Comparison of ENCODE assay signal across 12 mouse cellular contexts in the genomic region with DNA sequence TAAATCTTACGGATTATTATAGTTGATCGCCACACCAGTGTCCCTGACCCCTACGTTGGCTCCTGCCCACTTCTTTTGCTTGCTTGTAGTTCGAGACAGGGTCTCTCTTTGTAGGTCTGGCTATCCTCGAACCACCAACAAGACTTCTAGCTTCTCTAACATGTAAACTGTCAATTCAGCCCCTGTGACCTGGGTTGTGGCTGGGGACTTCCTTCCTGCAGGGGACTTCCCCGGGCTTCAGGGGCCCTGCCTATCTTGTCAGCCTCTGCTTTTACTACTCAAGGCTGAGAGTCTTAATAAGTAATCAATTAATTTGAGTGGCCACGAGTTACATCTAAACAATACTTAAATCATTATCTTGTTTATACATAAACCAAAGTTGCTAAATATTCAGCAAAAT.
DNase-seq lines count a peak whose midpoint lies in the region; ATAC-seq and TF ChIP-seq lines count a peak whose summit lies in the region.
"Had no signal": no experiment of that assay in that cellular context is flagged by ENCODE, and none has a peak within 500 bp of the region (broad histone marks: within the 10 kb centered on the region; RNA-seq: fewer than 3 reads in every experiment).

No protein-coding gene starts in this region.

- 0 out of 2 replicates have a peak overlapping the region, but pooled peaks have one; percentile 3 for H3K4me3 ChIP-seq in gastrocnemius, adult 2 months
- no peak overlapping the region for H3K4me3 ChIP-seq in lung, embryonic 14.5 days (ENCODE audit: low read depth, low read length)
- peak overlapping the region; percentile 44 for H3K4me3 ChIP-seq in megakaryocyte, embryonic 14.5 days (replicated peaks)
- H3K4me3 ChIP-seq: forebrain, embryonic 10.5 days; hindbrain, embryonic 13.5 days; neural tube, embryonic 13.5 days had no signal

- no peaks in the 10 kb centered on the region for H3K36me3 ChIP-seq in lung, embryonic 14.5 days (ENCODE audit: insufficient read depth)
- H3K36me3 ChIP-seq in megakaryocyte, embryonic 14.5 days (replicated peaks; ENCODE audit: low read length), result no peaks in the 10 kb centered on the region
- H3K36me3 ChIP-seq: forebrain, embryonic 10.5 days; hindbrain, embryonic 13.5 days; neural tube, embryonic 13.5 days had no signal

- peaks cover 22% of the 10 kb centered on the region for H3K4me1 ChIP-seq in lung, embryonic 14.5 days (ENCODE audit: insufficient read depth)
- H3K4me1 ChIP-seq in megakaryocyte, embryonic 14.5 days, result peaks cover 45% of the 10 kb centered on the region

- H3K4me2 ChIP-seq in lung, embryonic 14.5 days, result no peak overlapping the region; the same call in 1 of the 2 replicates
- H3K4me2 ChIP-seq: hindbrain, embryonic 13.5 days; neural tube, embryonic 13.5 days had no signal

- no peak for ATAC-seq in lung, embryonic 14.5 days (ENCODE audit: insufficient read depth)
- no peak for ATAC-seq in erythroblast, adult 5-6 weeks (replicated peaks; ENCODE audit: low FRiP score, poor library complexity, severe bottlenecking)

- DNase-seq in gastrocnemius, adult 2 months, result no peak
- DNase-seq in gastrocnemius, adult 18-20 months (ENCODE audit: low spot score), result no peak
- DNase-seq in lung, embryonic 14.5 days, result no peak
- DNase-seq in lung, postnatal 4 days, result no peak
- peak; percentile 42 for DNase-seq in thymus, postnatal 4 days
- no peak for DNase-seq in cerebellum, postnatal 10 days
- DNase-seq: cerebellum, adult 18-20 months had no signal

- WGBS in lung, embryonic 14.5 days, result 59% methylated on average over 7 of the region's 7 CpGs

- intact Hi-C loops in gastrocnemius, adult 2 months (cut with DNase I), result no loop called here

- TF ChIP-seq CTCF in gastrocnemius, adult 2 months (IDR thresholded peaks at IDR 0.05), result no peak
- TF ChIP-seq CTCF in lung, embryonic 14.5 days (IDR thresholded peaks at IDR 0.05; ENCODE audit: low read depth), result no peak

- peak overlapping the region; percentile 69 for H3K27ac ChIP-seq in gastrocnemius, adult 2 months
- peak overlapping the region; percentile 63; the same call in 1 of the 2 replicates for H3K27ac ChIP-seq in lung, embryonic 14.5 days (ENCODE audit: low read depth)
- H3K27ac ChIP-seq: hindbrain, embryonic 13.5 days; neural tube, embryonic 13.5 days had no signal

- no peaks in the 10 kb centered on the region for H3K9me3 ChIP-seq in lung, embryonic 14.5 days (ENCODE audit: low read depth, low read length)
- H3K9me3 ChIP-seq in megakaryocyte, embryonic 14.5 days, result no peaks in the 10 kb centered on the region
- H3K9me3 ChIP-seq: forebrain, embryonic 10.5 days; hindbrain, embryonic 13.5 days; neural tube, embryonic 13.5 days had no signal

- no peak overlapping the region for H3K9ac ChIP-seq in lung, embryonic 14.5 days
- H3K9ac ChIP-seq: hindbrain, embryonic 13.5 days; neural tube, embryonic 13.5 days had no signal

- H3K27me3 ChIP-seq in lung, embryonic 14.5 days (ENCODE audit: insufficient read depth, low read length), result no peaks in the 10 kb centered on the region
- H3K27me3 ChIP-seq in megakaryocyte, embryonic 14.5 days (replicated peaks), result peaks cover 12% of the 10 kb centered on the region
- H3K27me3 ChIP-seq: hindbrain, embryonic 13.5 days; neural tube, embryonic 13.5 days had no signal
